Mouse (Mus musculus): Measurements from ENCODE around the gene Lrrc1. TPM values are rescaled to one million over a fixed set of nuclear protein-coding genes. Genes with fewer than 3 reads are reported as not detected.

Lrrc1 gene
- total RNA-seq, 2 experiments from 2014 or later = 5.4 to 6.0 TPM

GRCm38 (mm10) chr9:77437131-77437530 lies 107.5 kb downstream of the Lrrc1 start:
- DNase-seq (ENCODE audit: extremely low spot score in 1 of 2, low spot score in 2 of 2) = no peak
- intact Hi-C loops (cut with DNase I) = no loop called here

- no peak for DNase-seq (ENCODE audit: extremely low spot score in 1 of 2, low spot score in 2 of 2)
- intact Hi-C loops (cut with DNase I) = no loop called here
Observed at GRCm38 (mm10) chr9:77434965-77435364, 109.7 kb downstream of the Lrrc1 start.

- DNase-seq (ENCODE audit: extremely low spot score in 1 of 2, low spot score in 2 of 2) = no peak
- intact Hi-C loops (cut with DNase I) = no loop called here
Observed at GRCm38 (mm10) chr9:77433476-77433875, 111.2 kb downstream of the Lrrc1 start.

DNA sequence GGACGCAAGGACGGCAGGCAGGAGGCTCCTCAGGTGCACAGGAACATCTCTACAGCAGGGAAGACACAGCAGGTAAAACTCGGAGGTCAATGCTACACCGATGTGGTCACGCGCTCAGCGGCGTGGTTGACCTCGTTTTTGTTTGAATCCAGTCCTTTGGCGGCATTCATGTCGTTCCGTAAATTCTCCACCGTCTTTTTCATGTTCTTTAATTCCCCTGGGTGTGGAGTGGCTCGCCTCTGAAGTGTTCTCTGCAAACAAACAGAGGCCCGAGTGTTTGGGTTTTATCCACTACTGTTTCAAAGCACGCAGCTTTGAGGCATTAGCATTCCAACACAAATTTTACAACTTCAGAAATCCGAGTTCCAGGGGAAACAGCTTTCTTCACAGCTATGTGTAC lies 112.6 kb downstream of the Lrrc1 start:
- intact Hi-C loops (cut with DNase I) = no loop called here
- no peak for DNase-seq (ENCODE audit: extremely low spot score in 1 of 2, low spot score in 2 of 2)

GRCm38 (mm10) chr9:77430413-77431087 lies 114.1 kb downstream of the Lrrc1 start:
- DNase-seq (ENCODE audit: extremely low spot score in 1 of 2, low spot score in 2 of 2) = no peak
- intact Hi-C loops (cut with DNase I) = no loop called here

DNA sequence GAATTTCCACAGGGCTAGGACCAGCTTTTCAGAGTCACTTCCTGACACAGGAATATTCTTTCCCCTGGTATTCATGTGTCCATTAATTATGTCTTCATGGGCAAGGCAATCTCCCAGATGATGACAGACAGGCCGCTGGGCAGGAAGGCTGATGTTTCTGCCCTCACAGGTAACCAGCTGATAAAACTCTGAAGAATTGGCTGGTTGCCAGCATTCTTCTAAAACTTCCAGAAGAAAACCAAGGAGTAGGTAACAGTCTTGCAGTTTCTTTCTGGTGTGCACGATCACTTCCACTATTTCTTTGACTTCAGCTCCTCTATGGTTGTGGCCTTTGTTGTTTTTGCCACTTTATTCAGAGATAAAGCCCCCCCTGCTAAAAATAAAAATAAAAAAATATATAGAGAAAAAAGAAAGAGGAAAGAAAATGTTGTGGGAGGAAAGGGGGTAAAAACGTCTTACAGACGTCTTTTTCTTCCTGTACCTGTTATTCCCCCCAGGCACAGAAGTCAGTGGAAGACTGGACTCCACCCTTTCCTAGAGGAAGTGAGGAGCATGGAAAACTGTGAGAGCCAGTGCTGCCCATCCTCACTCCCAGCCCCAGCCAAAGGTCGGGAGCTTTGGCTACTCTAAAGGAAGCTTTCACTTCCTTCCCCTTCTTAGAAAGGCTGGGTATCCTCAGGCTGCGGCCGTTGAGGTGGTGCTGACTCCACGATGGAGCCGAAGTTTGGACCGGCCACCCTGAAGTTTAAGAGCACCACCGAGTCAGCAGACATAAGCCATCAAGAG lies 115.2 kb downstream of the Lrrc1 start:
- intact Hi-C loops (cut with DNase I) = no loop called here
- no peak for DNase-seq (ENCODE audit: extremely low spot score in 1 of 2, low spot score in 2 of 2)

GRCm38 (mm10) chr9:77428748-77429140 lies 115.9 kb downstream of the Lrrc1 start:
- intact Hi-C loops (cut with DNase I) = no loop called here
- no peak for DNase-seq (ENCODE audit: extremely low spot score in 1 of 2, low spot score in 2 of 2)

DNA sequence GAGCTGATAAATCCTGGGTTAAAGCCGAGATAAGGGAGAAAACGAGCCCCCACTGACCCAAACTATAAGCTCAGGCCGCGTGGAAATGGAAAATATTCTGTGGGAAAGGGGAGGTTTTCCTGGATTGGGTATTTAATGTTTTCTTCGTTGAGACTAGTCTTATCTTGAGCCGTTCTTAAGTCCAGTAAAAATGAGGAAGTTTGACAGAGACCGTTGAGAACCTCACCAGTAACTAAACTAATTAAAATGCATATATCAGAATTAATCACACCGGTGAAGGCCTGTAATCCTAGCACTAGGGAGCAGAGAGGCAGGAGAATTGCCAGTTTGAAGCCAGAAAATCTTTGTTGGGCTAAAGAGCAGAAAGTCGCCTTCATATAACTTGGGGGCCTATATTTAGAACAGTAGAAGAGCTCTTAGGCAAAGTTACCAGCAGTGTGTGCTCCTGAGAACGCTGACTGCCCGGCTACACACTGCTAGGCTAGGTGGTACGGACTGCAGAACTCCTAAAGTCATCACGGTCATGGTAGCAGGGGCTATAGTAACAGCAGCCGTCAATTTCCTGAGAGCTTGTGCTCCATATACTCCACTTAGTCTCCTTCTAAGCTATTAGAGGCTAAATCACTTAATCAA lies 116.4 kb downstream of the Lrrc1 start:
- intact Hi-C loops (cut with DNase I) = no loop called here
- no peak for DNase-seq (ENCODE audit: extremely low spot score in 1 of 2, low spot score in 2 of 2)

GRCm38 (mm10) chr9:77427292-77428114 lies 117.2 kb downstream of the Lrrc1 start:
- DNase-seq (ENCODE audit: extremely low spot score in 1 of 2, low spot score in 2 of 2) = no peak
- intact Hi-C loops (cut with DNase I) = no loop called here

GRCm38 (mm10) chr9:77426110-77426509 lies 118.6 kb downstream of the Lrrc1 start:
- intact Hi-C loops (cut with DNase I) = no loop called here
- no peak for DNase-seq (ENCODE audit: extremely low spot score in 1 of 2, low spot score in 2 of 2)

GRCm38 (mm10) chr9:77425553-77425952 lies 119.1 kb downstream of the Lrrc1 start:
- intact Hi-C loops (cut with DNase I) = no loop called here
- DNase-seq (ENCODE audit: extremely low spot score in 1 of 2, low spot score in 2 of 2) = no peak

DNA sequence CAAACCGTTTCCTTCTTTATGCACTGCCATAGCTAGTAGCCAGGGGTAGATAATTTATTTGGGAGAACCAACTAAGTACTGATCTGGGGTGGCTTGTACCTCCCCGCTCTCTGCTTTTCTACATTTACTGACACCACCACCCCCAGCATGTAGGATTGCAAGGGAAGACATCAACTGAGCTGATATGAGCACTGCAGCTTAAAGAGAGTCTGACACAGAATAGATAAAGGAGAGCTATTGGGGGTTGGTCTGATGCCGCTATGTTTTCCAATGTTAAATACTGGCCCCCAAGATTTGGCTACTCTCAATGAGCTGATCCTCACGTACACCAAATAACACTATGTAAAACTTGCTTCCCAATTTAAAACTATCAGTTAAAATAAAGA lies 124.5 kb downstream of the Lrrc1 start:
- DNase-seq (ENCODE audit: extremely low spot score in 1 of 2, low spot score in 2 of 2) = no peak
- intact Hi-C loops (cut with DNase I) = no loop called here

DNA sequence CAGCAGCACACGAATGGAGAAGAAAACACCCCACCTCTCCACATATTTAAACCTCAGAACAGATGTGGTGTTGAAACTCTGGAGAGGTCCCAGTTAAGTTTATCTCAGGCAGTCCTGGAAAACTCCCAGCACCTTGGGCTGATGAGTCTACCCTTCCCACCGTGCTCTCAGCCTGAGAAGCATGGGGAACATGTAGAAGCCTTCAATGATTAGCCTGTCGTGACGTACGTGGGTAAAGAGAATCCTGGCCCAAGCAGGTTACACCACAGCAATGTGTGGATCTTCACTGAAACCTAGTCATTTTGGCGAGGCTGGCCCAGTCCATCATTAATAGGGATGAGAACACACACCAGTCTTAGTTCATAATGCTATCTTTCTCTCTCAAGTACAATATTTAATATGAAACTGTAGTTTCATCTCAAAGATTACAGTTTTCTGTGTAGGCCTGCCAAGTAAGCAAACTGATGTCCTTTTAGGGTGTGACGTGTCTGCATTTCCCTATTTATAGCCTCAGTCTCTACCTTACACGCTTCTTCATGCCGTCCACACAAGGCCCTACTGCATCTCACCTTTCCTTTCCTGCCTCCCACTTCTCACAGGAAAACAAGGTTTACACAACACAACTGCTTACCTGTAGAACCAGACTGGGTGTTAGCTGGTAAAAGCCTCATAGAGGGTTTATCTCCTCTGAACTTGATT lies 125.0 kb downstream of the Lrrc1 start:
- DNase-seq (ENCODE audit: extremely low spot score in 1 of 2, low spot score in 2 of 2) = no peak
- intact Hi-C loops (cut with DNase I) = no loop called here

- intact Hi-C loops (cut with DNase I) = no loop called here
- DNase-seq (ENCODE audit: extremely low spot score in 1 of 2, low spot score in 2 of 2) = no peak
Observed at GRCm38 (mm10) chr9:77418800-77419199, 125.9 kb downstream of the Lrrc1 start.

DNA sequence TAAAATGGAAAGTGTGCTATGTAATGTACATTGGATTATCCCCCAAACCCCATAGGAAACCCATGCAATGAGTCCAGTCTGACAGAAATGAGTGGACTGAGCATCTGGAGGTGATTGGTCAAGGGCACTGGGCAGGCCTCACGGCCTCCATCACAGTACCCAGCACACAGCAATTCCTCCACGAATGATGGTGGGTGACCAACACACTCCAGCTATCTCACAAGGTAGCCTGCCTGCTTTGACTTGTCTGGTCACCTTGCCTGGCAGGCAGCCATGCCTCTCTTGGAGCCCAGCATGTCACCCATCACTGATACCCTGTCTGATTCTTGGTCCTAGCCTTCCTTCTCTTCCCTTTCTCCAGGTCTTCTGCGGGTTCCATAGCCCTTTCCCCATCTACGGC lies 128.2 kb downstream of the Lrrc1 start:
- no peak for DNase-seq (ENCODE audit: extremely low spot score in 1 of 2, low spot score in 2 of 2)
- intact Hi-C loops (cut with DNase I) = no loop called here

DNA sequence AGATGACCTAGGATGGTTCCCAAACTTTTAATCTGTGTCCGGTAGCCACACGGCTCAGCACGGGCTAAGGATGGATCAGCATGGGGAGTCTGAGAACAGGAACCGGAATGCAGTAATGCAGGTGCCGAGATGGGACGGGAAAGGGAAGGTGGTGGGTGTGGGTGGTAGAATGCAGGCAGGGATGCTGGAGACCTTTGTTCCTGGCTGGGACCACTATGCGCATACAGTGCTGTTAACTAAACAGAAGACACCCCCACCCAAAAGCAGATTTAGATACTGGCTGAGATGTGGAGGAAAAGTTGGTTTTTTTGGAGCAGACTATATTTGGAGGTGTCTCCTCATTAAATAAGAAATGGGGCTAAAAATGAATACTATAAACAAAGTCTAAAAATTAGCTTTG lies 128.7 kb downstream of the Lrrc1 start:
- intact Hi-C loops (cut with DNase I) = no loop called here
- no peak for DNase-seq (ENCODE audit: extremely low spot score in 1 of 2, low spot score in 2 of 2)

DNA sequence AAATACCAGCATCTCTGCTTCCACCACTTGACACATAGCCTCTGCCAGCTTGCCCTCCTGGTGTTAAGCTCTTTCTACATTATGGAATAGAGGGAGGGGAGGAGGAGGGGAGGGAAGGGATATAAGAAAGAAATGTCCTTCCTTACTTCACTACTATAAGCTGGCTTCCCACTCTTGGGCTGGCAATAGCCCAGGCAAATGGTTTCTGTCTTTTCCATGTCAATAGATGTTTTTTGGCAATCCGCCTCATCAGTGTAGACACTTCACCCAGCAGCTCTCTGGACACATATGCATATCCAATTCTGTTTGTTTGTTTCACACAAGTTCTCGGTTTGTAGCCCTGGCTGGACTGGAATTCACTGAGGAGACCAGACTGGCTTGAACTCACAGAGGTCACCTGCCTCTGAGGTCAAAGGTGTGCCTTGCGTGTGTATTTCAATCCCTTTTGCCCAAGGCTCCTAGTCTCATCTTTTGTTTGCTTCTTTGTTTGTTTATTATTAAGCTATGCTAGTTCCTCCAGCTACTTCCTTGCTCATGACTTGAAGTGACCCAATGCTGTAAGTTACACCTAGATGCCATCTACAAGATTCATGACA lies 132.7 kb downstream of the Lrrc1 start:
- intact Hi-C loops (cut with DNase I) = no loop called here
- no peak for DNase-seq (ENCODE audit: extremely low spot score in 1 of 2, low spot score in 2 of 2)

DNA sequence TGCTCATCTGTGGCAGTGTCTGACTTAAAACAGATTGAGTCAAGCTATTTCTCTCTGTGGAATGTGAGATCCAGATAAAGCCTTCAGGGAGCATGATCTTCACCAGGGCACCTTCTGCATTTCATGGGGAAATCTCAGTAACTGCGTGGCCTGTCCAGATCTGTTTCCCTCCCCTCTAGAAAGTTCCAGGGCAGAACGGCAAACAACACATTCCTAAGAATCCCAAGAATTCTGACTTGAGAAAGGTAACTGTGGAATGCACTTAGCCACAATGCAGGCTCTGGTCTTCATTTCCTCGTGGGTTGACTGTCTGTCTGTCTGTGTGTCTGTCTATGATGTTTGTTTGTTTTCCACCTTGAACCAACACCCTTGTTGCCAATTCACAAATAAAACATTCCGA lies 133.7 kb downstream of the Lrrc1 start:
- intact Hi-C loops (cut with DNase I) = no loop called here
- DNase-seq (ENCODE audit: extremely low spot score in 1 of 2, low spot score in 2 of 2) = no peak

All from left cerebral cortex, postnatal 10 days (tissue).